Mouse (Mus musculus): ENCODE measurements around the gene Gpr50.

Gene Gpr50

GRCm38 (mm10) chrX:71663374-71663773, at the start of gene Gpr50:
Gpr50 (plus strand) TSS chrX:71663667.
- no peak for DNase-seq (ENCODE audit: low read depth, low spot score)

- no peak for DNase-seq (ENCODE audit: low read depth, low spot score)
Observed at GRCm38 (mm10) chrX:71622286-71622685, 41.2 kb upstream of the Gpr50 start.

GRCm38 (mm10) chrX:71623843-71624242, 39.6 kb upstream of the Gpr50 start:
- DNase-seq (ENCODE audit: low read depth, low spot score) = peak; percentile 13

GRCm38 (mm10) chrX:71628306-71628705, 35.2 kb upstream of the Gpr50 start:
- peak; percentile 30 for DNase-seq (ENCODE audit: low read depth, low spot score)

- DNase-seq (ENCODE audit: low read depth, low spot score) = no peak
Observed at GRCm38 (mm10) chrX:71630709-71631108, 32.8 kb upstream of the Gpr50 start.

- DNase-seq (ENCODE audit: low read depth, low spot score) = no peak
Observed at GRCm38 (mm10) chrX:71631130-71631529, 32.3 kb upstream of the Gpr50 start.

GRCm38 (mm10) chrX:71647958-71648357, 15.5 kb upstream of the Gpr50 start:
- peak; percentile 32 for DNase-seq (ENCODE audit: low read depth, low spot score)

- no peak for DNase-seq (ENCODE audit: low read depth, low spot score)
Observed at GRCm38 (mm10) chrX:71648434-71648833, 15.0 kb upstream of the Gpr50 start.

- DNase-seq (ENCODE audit: low read depth, low spot score) = no peak
Observed at GRCm38 (mm10) chrX:71648848-71649454, 14.5 kb upstream of the Gpr50 start.

- no peak for DNase-seq (ENCODE audit: low read depth, low spot score)
Observed at GRCm38 (mm10) chrX:71649993-71650392, 13.5 kb upstream of the Gpr50 start.

- no peak for DNase-seq (ENCODE audit: low read depth, low spot score)
Observed at GRCm38 (mm10) chrX:71661794-71662193, 1.7 kb upstream of the Gpr50 start.

- no peak for DNase-seq (ENCODE audit: low read depth, low spot score)
Observed at GRCm38 (mm10) chrX:71663871-71664687, 612 bp downstream of the Gpr50 start.

- DNase-seq (ENCODE audit: low read depth, low spot score) = no peak
Observed at GRCm38 (mm10) chrX:71664688-71665026, 1.2 kb downstream of the Gpr50 start.

GRCm38 (mm10) chrX:71670254-71670653, 6.8 kb downstream of the Gpr50 start:
- no peak for DNase-seq (ENCODE audit: low read depth, low spot score)

- no peak for DNase-seq (ENCODE audit: low read depth, low spot score)
Observed at GRCm38 (mm10) chrX:71700817-71701469, 37.5 kb downstream of the Gpr50 start.

Data from embryo, embryonic 11.5 days (tissue).